Mouse (Mus musculus) E14TG2a.4 (cell line): Measurements from ENCODE around the gene Olfr474.
"Not testable (repeated sequence)": the region's sequence is repeated elsewhere in the genome, so short reads cannot be mapped to it uniquely, and the experiment has no call there.

Source experiments
- H3K27me3 ChIP-seq: 2 replicates; pipeline ENCODE4 v1.6.1; 2014; ENCODE audit warnings: low read length, control low read depth; ENCODE audit not compliant: insufficient read depth
- H3K36me3 ChIP-seq: 2 replicates; pipeline ENCODE4 v1.6.1; 2014; ENCODE audit warnings: low read length, control low read depth; ENCODE audit not compliant: insufficient read depth
- H3K4me1 ChIP-seq: replicated peaks from 2 replicates; pipeline ENCODE4 v1.6.1; 2014; ENCODE audit warnings: low read depth, low read length, control low read depth
- H3K4me3 ChIP-seq: replicated peaks from 2 replicates; pipeline ENCODE4 v1.5.1; 2014; ENCODE audit warnings: mild to moderate bottlenecking, low read length
- H3K9me3 ChIP-seq: 2 replicates; pipeline ENCODE4 v1.6.1; 2014; ENCODE audit warnings: low read length, control low read depth
- CTCF ChIP-seq: conservative IDR thresholded peaks from 2 replicates; pipeline ENCODE4 v1.5.1; 2014; ENCODE audit warnings: low read length
- NANOG ChIP-seq: IDR thresholded peaks from 2 replicates; pipeline ENCODE4 v1.6.1; 2014; ENCODE audit warnings: borderline replicate concordance, low read length, mixed read lengths
- POU5F1 ChIP-seq: IDR thresholded peaks from 2 replicates; pipeline ENCODE4 v1.6.1; 2014; ENCODE audit warnings: low read length, borderline replicate concordance

Olfr474 gene

GRCm38 (mm10) chr7:107954343-107954742 is at the start of gene Olfr474:
Gene Olfr474 (plus strand): TSS chr7:107954643.
- Histone ChIP-seq H3K4me3 (no peak within 1 kb of the TSS), H3K27me3 (no peaks in the 10 kb centered on the region), H3K4me1 (no peaks in the 10 kb centered on the region), H3K9me3 (peaks cover 26% of the 10 kb centered on the region), H3K36me3 (no peaks in the 10 kb centered on the region)
- TF ChIP-seq NANOG (no peak), CTCF (no peak), POU5F1 (no peak)

- TF ChIP-seq CTCF (no peak), NANOG (no peak), POU5F1 (no peak)
- Histone ChIP-seq H3K4me3 (no peak within 1 kb of the TSS), H3K9me3 (no peaks in the 10 kb centered on the region), H3K27me3 (no peaks in the 10 kb centered on the region), H3K36me3 (no peaks in the 10 kb centered on the region), H3K4me1 (no peaks in the 10 kb centered on the region)
These were observed 24.3 kb upstream of the Olfr474 start, which contains the start of gene Olfr473 for GRCm38 (mm10) chr7:107930146-107930545. Gene Olfr473 (plus strand): TSS chr7:107930446.

- not testable (repeated sequence) for H3K27me3 ChIP-seq, H3K4me1 ChIP-seq, H3K36me3 ChIP-seq, H3K4me3 ChIP-seq
- H3K9me3 ChIP-seq = peaks cover 12% of the 10 kb centered on the region
These were observed 1.9 kb upstream of the Olfr474 start for GRCm38 (mm10) chr7:107952539-107952938.

GRCm38 (mm10) chr7:107964503-107964902 is 10.1 kb downstream of the Olfr474 start, which contains the start of gene Olfr476:
Gene Olfr476 (plus strand): TSS chr7:107964803.
- TF ChIP-seq CTCF (no peak), POU5F1 (no peak), NANOG (no peak)
- Histone ChIP-seq H3K4me3 (no peak within 1 kb of the TSS), H3K36me3 (no peaks in the 10 kb centered on the region), H3K9me3 (no peaks in the 10 kb centered on the region), H3K4me1 (no peaks in the 10 kb centered on the region), H3K27me3 (no peaks in the 10 kb centered on the region)

GRCm38 (mm10) chr7:107986393-107986792 is 31.9 kb downstream of the Olfr474 start, which contains the start of gene Olfr477:
Gene Olfr477 (plus strand): TSS chr7:107986693.
- Histone ChIP-seq H3K27me3 (no peaks in the 10 kb centered on the region), H3K4me3 (no peak within 1 kb of the TSS), H3K4me1 (no peaks in the 10 kb centered on the region), H3K36me3 (no peaks in the 10 kb centered on the region), H3K9me3 (no peaks in the 10 kb centered on the region)
- TF ChIP-seq CTCF (no peak), NANOG (no peak), POU5F1 (no peak)
